Mouse (Mus musculus) ES-E14 (cell line): ENCODE data around the gene Cntnap4.

Experiments used
- CHD2 ChIP-seq: IDR thresholded peaks from 2 replicates; pipeline ENCODE4 v1.6.1; 2014; ENCODE audit warnings: mild to moderate bottlenecking, low read depth, low read length, inconsistent platforms
- HCFC1 ChIP-seq: IDR thresholded peaks from 2 replicates; pipeline ENCODE4 v1.6.1; 2012; ENCODE audit warnings: low read length, inconsistent platforms, borderline replicate concordance; ENCODE audit not compliant: insufficient read depth
- ZC3H11A ChIP-seq: IDR thresholded peaks from 2 replicates; pipeline ENCODE4 v1.6.1; 2012; ENCODE audit warnings: low read depth, mild to moderate bottlenecking, inconsistent platforms, low read length, borderline replicate concordance
- ZNF384 ChIP-seq: IDR thresholded peaks from 2 replicates; pipeline ENCODE4 v1.6.1; 2012; ENCODE audit warnings: low read depth, low read length, inconsistent platforms

DNA sequence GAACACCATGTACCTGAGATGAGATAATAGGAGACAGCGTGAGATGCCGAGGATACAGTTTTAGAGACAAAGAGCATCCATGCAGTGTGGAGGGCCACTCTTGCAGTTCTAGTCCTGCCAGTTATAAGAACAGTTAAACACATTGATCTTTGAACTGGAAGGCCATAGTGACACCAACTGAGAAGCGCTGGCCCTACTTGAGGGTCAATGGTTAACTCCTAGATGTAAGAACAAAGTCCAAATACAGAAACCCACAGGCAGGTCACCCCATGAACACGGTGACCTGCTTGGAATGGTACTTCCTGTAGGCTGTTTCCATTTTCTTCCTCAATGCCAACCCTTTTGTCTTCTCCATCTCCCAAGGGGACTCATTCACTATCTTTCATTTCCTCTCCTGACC lies 173.5 kb downstream of the Cntnap4 start:
- TF ChIP-seq HCFC1 (no peak), ZC3H11A (no peak), CHD2 (no peak), ZNF384 (no peak)
